Mouse (Mus musculus): ENCODE results near the gene Gm12216. TPM values are rescaled to one million over a fixed set of nuclear protein-coding genes. Genes with fewer than 3 reads are reported as not detected.

Gm12216 gene
- total RNA-seq, 4 experiments from 2014 or later = 4.1 to 12.6 (median 9.8) TPM

- DNase-seq = no peak
Observed at GRCm38 (mm10) chr11:53737573-53737946, 121.5 kb downstream of the Gm12216 start.

GRCm38 (mm10) chr11:53736771-53737572 is 122.1 kb downstream of the Gm12216 start:
- peak; percentile 74 for DNase-seq

- no peak for DNase-seq
Observed at GRCm38 (mm10) chr11:53735682-53736245, 123.3 kb downstream of the Gm12216 start.

- DNase-seq = no peak
Observed at GRCm38 (mm10) chr11:53734970-53735681, 123.9 kb downstream of the Gm12216 start.

GRCm38 (mm10) chr11:53734431-53734830 is 124.6 kb downstream of the Gm12216 start:
- no peak for DNase-seq

GRCm38 (mm10) chr11:53733824-53734223 is 125.2 kb downstream of the Gm12216 start:
- DNase-seq = no peak

Small RNA genes within 50 kb of the gene (microRNA-seq; reads per million reads assigned to microRNA genes)
- gene Mir7671 = 0.17 to 0.35 reads per million in 2 experiments

Other genes with a start within 250 kb of the Gm12216 start
- gene Il4, start 240.6 kb downstream of the Gm12216 start, total RNA-seq (2022) = not detected
- not detected for gene Il13, start 224.6 kb downstream of the Gm12216 start, total RNA-seq (2022)
- 10 to 100 TPM; 15.2 to 21.9 (median 18.6) TPM for gene Rad50, start 151.9 kb downstream of the Gm12216 start, total RNA-seq (2022)
- gene Il5, start 138.5 kb downstream of the Gm12216 start, total RNA-seq (2022) = not detected
- gene Irf1, start 89.2 kb downstream of the Gm12216 start, total RNA-seq (2022) = 10 to 100 TPM; 29.0 to 50.6 (median 43.2) TPM
- 1 to 10 TPM in 2 of 4 experiments, under 1 TPM in 2; 0.84 to 1.5 (median 1.1) TPM for gene Gm17334, start 86.1 kb downstream of the Gm12216 start, total RNA-seq (2022)
- gene Slc22a5, start 32.4 kb upstream of the Gm12216 start, total RNA-seq (2022) = 10 to 100 TPM; 36.9 to 47.9 (median 43.8) TPM
- 10 to 100 TPM in 1 of 4 experiments, 1 to 10 TPM in 3; 4.4 to 12.5 (median 6.6) TPM for gene Slc22a21, start 121.1 kb upstream of the Gm12216 start, total RNA-seq (2022)
- gene Slc22a4, start 168.8 kb upstream of the Gm12216 start, total RNA-seq (2022) = 1 to 10 TPM; 6.1 to 8.6 (median 7.7) TPM
- 10 to 100 TPM in 2 of 4 experiments, 1 to 10 TPM in 2; 6.7 to 16.2 (median 12.1) TPM for gene Pdlim4, start 209.8 kb upstream of the Gm12216 start, total RNA-seq (2022)
- gene P4ha2, start 240.8 kb upstream of the Gm12216 start, total RNA-seq (2022) = 10 to 100 TPM; 29.1 to 52.2 (median 44.5) TPM

All from adrenal gland, adult 8-10 months (tissue).